Mouse (Mus musculus) thymus, adult 2 months (tissue): ENCODE measurements around the gene Tenm2.

Experiments used
- CTCF ChIP-seq: fragments of 200-500 bp; IDR thresholded peaks from 2 replicates; pipeline ENCODE4 v1.5.1; 2012; ENCODE audit warnings: mild to moderate bottlenecking, control low read depth, low read length, moderate library complexity, borderline replicate concordance; ENCODE audit not compliant: control insufficient read depth, poor library complexity, insufficient read depth; ENCODE audit errors: extremely low read depth
- POLR2A ChIP-seq: fragments of 200-500 bp; IDR thresholded peaks from 2 replicates; pipeline ENCODE4 v1.6.1; 2012; ENCODE audit warnings: mild to moderate bottlenecking, low read length, control low read depth, moderate library complexity; ENCODE audit not compliant: control insufficient read depth, poor library complexity, insufficient read depth; ENCODE audit errors: extremely low read depth

GRCm38 (mm10) chr11:36508312-36508711 is 727.5 kb downstream of the Tenm2 start:
- TF ChIP-seq POLR2A (no peak), CTCF (no peak)
